Mouse (Mus musculus): ENCODE measurements around the gene Cxcl1. TPM values are rescaled to one million over a fixed set of nuclear protein-coding genes. Genes with fewer than 3 reads are reported as not detected.
A peak's percentile ranks its signal among the peaks of the same experiment; 100 is the strongest.

Cxcl1 gene
- polyA plus RNA-seq, 1 experiment from 2014 or later: not detected

GRCm38 (mm10) chr5:90876471-90877172 lies 14.4 kb upstream of the Cxcl1 start:
- Histone ChIP-seq H3K27me3 (ENCODE audit: insufficient read depth, poor library complexity, severe bottlenecking) (no peaks in the 10 kb centered on the region), H3K4me1 (replicated peaks) (no peaks in the 10 kb centered on the region), H3K4me3 (no peak overlapping the region), H3K9me3 (0 out of 2 replicates have a peak, but pooled peaks cover 3% of the 10 kb centered on the region), H3K36me3 (no peaks in the 10 kb centered on the region), H3K27ac (no peak overlapping the region)
- no peak for DNase-seq (ENCODE audit: low spot score)
- WGBS: 88% methylated on average over 8 of the region's 8 CpGs

GRCm38 (mm10) chr5:90877173-90877512 lies 13.9 kb upstream of the Cxcl1 start:
- no peaks in the 10 kb centered on the region for H3K27me3 ChIP-seq (ENCODE audit: insufficient read depth, poor library complexity, severe bottlenecking)
- 0 out of 2 replicates have a peak, but pooled peaks cover 4% of the 10 kb centered on the region for H3K9me3 ChIP-seq
- no peaks in the 10 kb centered on the region for H3K4me1 ChIP-seq (replicated peaks)
- no peak for DNase-seq (ENCODE audit: low spot score)
- no peaks in the 10 kb centered on the region for H3K36me3 ChIP-seq
- no peak overlapping the region for H3K4me3 ChIP-seq
- H3K27ac ChIP-seq: no peak overlapping the region

GRCm38 (mm10) chr5:90879307-90880014 lies 11.6 kb upstream of the Cxcl1 start:
- no peaks in the 10 kb centered on the region for H3K36me3 ChIP-seq
- H3K4me1 ChIP-seq (replicated peaks): no peaks in the 10 kb centered on the region
- DNase-seq (ENCODE audit: low spot score): no peak
- WGBS: 86% methylated on average over 3 of the region's 3 CpGs
- H3K9me3 ChIP-seq: 0 out of 2 replicates have a peak, but pooled peaks cover 4% of the 10 kb centered on the region
- H3K27ac ChIP-seq: no peak overlapping the region
- H3K4me3 ChIP-seq: no peak overlapping the region
- no peaks in the 10 kb centered on the region for H3K27me3 ChIP-seq (ENCODE audit: insufficient read depth, poor library complexity, severe bottlenecking)

- H3K36me3 ChIP-seq: no peaks in the 10 kb centered on the region
- H3K4me3 ChIP-seq: no peak overlapping the region
- no peaks in the 10 kb centered on the region for H3K4me1 ChIP-seq (replicated peaks)
- no peaks in the 10 kb centered on the region for H3K27me3 ChIP-seq (ENCODE audit: insufficient read depth, poor library complexity, severe bottlenecking)
- no peak for DNase-seq (ENCODE audit: low spot score)
- WGBS: 82% methylated on average over 7 of the region's 7 CpGs
- H3K27ac ChIP-seq: no peak overlapping the region
- H3K9me3 ChIP-seq: 0 out of 2 replicates have a peak, but pooled peaks cover 4% of the 10 kb centered on the region
Measured at GRCm38 (mm10) chr5:90880335-90880850, 10.6 kb upstream of the Cxcl1 start.

GRCm38 (mm10) chr5:90881021-90881420 lies 10.0 kb upstream of the Cxcl1 start:
- no peak for DNase-seq (ENCODE audit: low spot score)
- no peaks in the 10 kb centered on the region for H3K4me1 ChIP-seq (replicated peaks)
- H3K9me3 ChIP-seq: 0 out of 2 replicates have a peak, but pooled peaks cover 4% of the 10 kb centered on the region
- H3K27ac ChIP-seq: no peak overlapping the region
- WGBS: 90% methylated on average over 4 of the region's 4 CpGs
- H3K36me3 ChIP-seq: no peaks in the 10 kb centered on the region
- no peak overlapping the region for H3K4me3 ChIP-seq
- H3K27me3 ChIP-seq (ENCODE audit: insufficient read depth, poor library complexity, severe bottlenecking): no peaks in the 10 kb centered on the region

- Histone ChIP-seq H3K9me3 (0 out of 2 replicates have a peak, but pooled peaks cover 4% of the 10 kb centered on the region), H3K4me3 (no peak overlapping the region), H3K4me1 (replicated peaks) (no peaks in the 10 kb centered on the region), H3K36me3 (no peaks in the 10 kb centered on the region), H3K27ac (no peak overlapping the region), H3K27me3 (ENCODE audit: insufficient read depth, poor library complexity, severe bottlenecking) (no peaks in the 10 kb centered on the region)
- DNase-seq (ENCODE audit: low spot score): no peak
- WGBS: 96% methylated on average over 5 of the region's 5 CpGs
Measured at GRCm38 (mm10) chr5:90881682-90882081, 9.4 kb upstream of the Cxcl1 start.

- Histone ChIP-seq H3K27ac (no peak overlapping the region), H3K36me3 (no peaks in the 10 kb centered on the region), H3K9me3 (0 out of 2 replicates have a peak, but pooled peaks cover 4% of the 10 kb centered on the region), H3K4me3 (no peak overlapping the region), H3K4me1 (replicated peaks) (no peaks in the 10 kb centered on the region), H3K27me3 (ENCODE audit: insufficient read depth, poor library complexity, severe bottlenecking) (no peaks in the 10 kb centered on the region)
- DNase-seq (ENCODE audit: low spot score): no peak
- WGBS: 83% methylated on average over 5 of the region's 5 CpGs
Measured at GRCm38 (mm10) chr5:90882146-90882545, 8.9 kb upstream of the Cxcl1 start.

- no peak for DNase-seq (ENCODE audit: low spot score)
- Histone ChIP-seq H3K36me3 (no peaks in the 10 kb centered on the region), H3K27me3 (ENCODE audit: insufficient read depth, poor library complexity, severe bottlenecking) (0 out of 2 replicates have a peak, but pooled peaks cover 3% of the 10 kb centered on the region), H3K4me3 (no peak overlapping the region), H3K27ac (no peak overlapping the region), H3K9me3 (0 out of 2 replicates have a peak, but pooled peaks cover 4% of the 10 kb centered on the region), H3K4me1 (replicated peaks) (no peaks in the 10 kb centered on the region)
- 75% methylated on average over 2 of the region's 2 CpGs for WGBS
Measured at GRCm38 (mm10) chr5:90884628-90885242, 6.3 kb upstream of the Cxcl1 start.

GRCm38 (mm10) chr5:90888661-90889060 lies 2.4 kb upstream of the Cxcl1 start:
- H3K9me3 ChIP-seq: no peaks in the 10 kb centered on the region
- no peak overlapping the region for H3K4me3 ChIP-seq
- no peak for DNase-seq (ENCODE audit: low spot score)
- peaks cover 9% of the 10 kb centered on the region; the same call in 1 of the 2 replicates for H3K27me3 ChIP-seq (ENCODE audit: insufficient read depth, poor library complexity, severe bottlenecking)
- no peaks in the 10 kb centered on the region for H3K36me3 ChIP-seq
- no peak overlapping the region for H3K27ac ChIP-seq
- WGBS: 80% methylated on average over 5 of the region's 5 CpGs
- peaks cover 11% of the 10 kb centered on the region; the same call in 1 of the 2 replicates for H3K4me1 ChIP-seq (replicated peaks)

GRCm38 (mm10) chr5:90891464-90891813 lies 398 bp downstream of the Cxcl1 start:
- Histone ChIP-seq H3K4me1 (replicated peaks) (peaks cover 11% of the 10 kb centered on the region; the same call in 1 of the 2 replicates), H3K9me3 (no peaks in the 10 kb centered on the region), H3K4me3 (peak overlapping the region; percentile 60), H3K36me3 (no peaks in the 10 kb centered on the region), H3K27me3 (ENCODE audit: insufficient read depth, poor library complexity, severe bottlenecking) (peaks cover 9% of the 10 kb centered on the region; the same call in 1 of the 2 replicates), H3K27ac (peak overlapping the region; percentile 72; the same call in 1 of the 2 replicates)
- DNase-seq (ENCODE audit: low spot score): no peak
- 26% methylated on average over 10 of the region's 10 CpGs for WGBS

GRCm38 (mm10) chr5:90894231-90894630 lies 3.2 kb downstream of the Cxcl1 start:
- WGBS: 79% methylated on average over 8 of the region's 8 CpGs
- H3K4me1 ChIP-seq (replicated peaks): peaks cover 11% of the 10 kb centered on the region; the same call in 1 of the 2 replicates
- H3K9me3 ChIP-seq: no peaks in the 10 kb centered on the region

GRCm38 (mm10) chr5:90897429-90897828 lies 6.4 kb downstream of the Cxcl1 start:
- no peaks in the 10 kb centered on the region for H3K36me3 ChIP-seq
- H3K27ac ChIP-seq: no peak overlapping the region
- 79% methylated on average over 3 of the region's 3 CpGs for WGBS
- no peaks in the 10 kb centered on the region for H3K27me3 ChIP-seq (ENCODE audit: insufficient read depth, poor library complexity, severe bottlenecking)
- H3K4me3 ChIP-seq: no peak overlapping the region
- no peak for DNase-seq (ENCODE audit: low spot score)
- H3K9me3 ChIP-seq: no peaks in the 10 kb centered on the region
- no peaks in the 10 kb centered on the region for H3K4me1 ChIP-seq (replicated peaks)

More at GRCm38 (mm10) chr5:90894231-90894630, 3.2 kb downstream of the Cxcl1 start:
- H3K27me3 ChIP-seq (ENCODE audit: insufficient read depth, poor library complexity, severe bottlenecking): peaks cover 9% of the 10 kb centered on the region; the same call in 1 of the 2 replicates
- DNase-seq (ENCODE audit: low spot score): no peak
- H3K4me3 ChIP-seq: no peak overlapping the region
- H3K36me3 ChIP-seq: no peaks in the 10 kb centered on the region
- no peak overlapping the region for H3K27ac ChIP-seq
